Mouse (Mus musculus) ES-Bruce4 (cell line): ENCODE results near the gene Dnajc5. TPM values are rescaled to one million over a fixed set of nuclear protein-coding genes. Genes with fewer than 3 reads are reported as not detected.

Experiments used
- H3K27ac ChIP-seq: 2 replicates; pipeline ENCODE4 v1.5.1; 2012; ENCODE audit warnings: low read length, inconsistent platforms; ENCODE audit not compliant: insufficient read depth
- H3K27me3 ChIP-seq: 2 replicates; pipeline ENCODE4 v1.6.1; 2012; ENCODE audit warnings: mild to moderate bottlenecking, low read length, inconsistent platforms; ENCODE audit not compliant: control insufficient read depth, poor library complexity, insufficient read depth, severe bottlenecking
- H3K36me3 ChIP-seq: 2 replicates; pipeline ENCODE4 v1.6.1; 2012; ENCODE audit warnings: inconsistent platforms, mild to moderate bottlenecking, low read length, moderate library complexity; ENCODE audit not compliant: control insufficient read depth, poor library complexity, insufficient read depth, severe bottlenecking
- H3K4me1 ChIP-seq: one replicate; pipeline ENCODE4 v1.8.1; 2011; ENCODE audit warnings: low read length; ENCODE audit not compliant: control insufficient read depth, insufficient read depth
- H3K4me3 ChIP-seq: 2 replicates; pipeline ENCODE4 v1.5.1; 2011; ENCODE audit warnings: low read depth, mild to moderate bottlenecking, low read length
- H3K9ac ChIP-seq: 2 replicates; pipeline ENCODE4 v1.6.1; 2012; ENCODE audit warnings: low read depth, mild to moderate bottlenecking, inconsistent platforms; ENCODE audit not compliant: poor library complexity, severe bottlenecking
- H3K9me3 ChIP-seq: replicated peaks from 2 replicates; pipeline ENCODE4 v1.6.1; 2012; ENCODE audit warnings: mild to moderate bottlenecking, low read length, inconsistent platforms; ENCODE audit not compliant: control insufficient read depth, poor library complexity, insufficient read depth, severe bottlenecking
- CTCF ChIP-seq: IDR thresholded peaks from one replicate; pipeline ENCODE4 v1.8.1; 2011; ENCODE audit warnings: low read depth, low read length
- EP300 ChIP-seq: IDR thresholded peaks from 2 replicates; pipeline ENCODE4 v1.6.1; 2011; ENCODE audit warnings: low read depth, low read length; ENCODE audit not compliant: insufficient read depth
- POLR2A ChIP-seq: IDR thresholded peaks from one replicate; pipeline ENCODE4 v1.8.1; 2011; ENCODE audit warnings: low read length; ENCODE audit not compliant: insufficient read depth
- polyA plus RNA-seq: library from polyadenylated mRNA; stranded (reverse); fragments of >200 nt; gene quantifications from 2 replicates; pipeline ENCODE4 v1.2.4, GENCODE M21; 2011; ENCODE audit warnings: low read depth; ENCODE audit not compliant: missing spikeins, insufficient read depth, insufficient read length

Gene Dnajc5
- polyA plus RNA-seq, 1 experiment: 59.0 TPM

- Histone ChIP-seq H3K4me1 (no peaks in the 10 kb centered on the region), H3K9me3 (no peaks in the 10 kb centered on the region), H3K4me3 (peak overlapping the region; percentile 69), H3K27me3 (no peaks in the 10 kb centered on the region), H3K9ac (peak overlapping the region; percentile 82), H3K36me3 (no peaks in the 10 kb centered on the region), H3K27ac (peak overlapping the region; percentile 58)
- TF ChIP-seq EP300: peak; percentile 50; the same call in 1 of the 2 replicates
- peak; percentile 67 for TF ChIP-seq POLR2A
- no peak for TF ChIP-seq CTCF
Measured at GRCm38 (mm10) chr2:181600828-181601750, 80.8 kb downstream of the Dnajc5 start.

DNA sequence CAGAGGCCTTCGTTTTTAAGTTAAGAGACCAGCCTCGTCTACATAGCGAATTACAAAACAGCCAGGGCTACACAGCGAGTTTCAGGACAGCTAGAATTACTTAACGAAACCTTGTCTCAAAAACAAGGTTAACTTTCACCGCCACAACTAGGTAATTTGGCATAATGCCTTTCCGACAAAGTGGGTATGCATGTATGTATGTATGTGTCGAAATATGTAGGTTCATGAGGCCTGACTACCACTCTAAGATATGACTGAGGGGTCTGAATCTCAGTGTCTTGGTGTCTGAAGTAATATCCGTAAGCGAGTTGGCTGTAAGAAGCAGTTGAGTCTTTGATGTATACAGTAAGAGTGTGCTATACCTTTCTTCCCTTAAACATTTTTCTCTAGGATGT is 81.5 kb downstream of the Dnajc5 start:
- H3K27me3 ChIP-seq: no peaks in the 10 kb centered on the region
- H3K9me3 ChIP-seq: no peaks in the 10 kb centered on the region
- H3K9ac ChIP-seq: peak overlapping the region; percentile 82
- H3K27ac ChIP-seq: no peak overlapping the region
- H3K36me3 ChIP-seq: no peaks in the 10 kb centered on the region
- TF ChIP-seq EP300: no peak
- no peak for TF ChIP-seq CTCF
- no peak for TF ChIP-seq POLR2A
- H3K4me1 ChIP-seq: no peaks in the 10 kb centered on the region
- H3K4me3 ChIP-seq: peak overlapping the region; percentile 69

DNA sequence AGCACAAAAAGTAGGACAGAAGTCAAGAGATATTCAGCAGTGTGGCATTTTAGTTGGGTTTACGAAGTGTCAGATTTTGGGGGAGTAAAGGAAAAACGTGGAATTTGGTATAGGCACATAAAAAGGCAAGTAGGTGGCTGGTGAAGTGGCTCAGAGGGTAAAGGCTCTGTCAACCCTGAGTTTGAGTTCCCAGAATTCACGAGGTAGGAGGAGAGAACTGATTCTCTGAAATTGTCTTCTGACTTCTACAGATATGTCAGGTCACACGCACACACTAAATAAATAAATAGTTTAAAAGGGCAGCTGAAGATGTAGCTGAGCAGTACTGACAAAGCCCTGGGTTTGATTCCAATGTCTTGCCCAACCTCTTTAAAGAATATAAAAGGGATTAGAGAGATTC is 82.1 kb downstream of the Dnajc5 start:
- no peaks in the 10 kb centered on the region for H3K27me3 ChIP-seq
- no peaks in the 10 kb centered on the region for H3K4me1 ChIP-seq
- TF ChIP-seq EP300 (no peak), POLR2A (no peak), CTCF (no peak)
- no peak overlapping the region for H3K27ac ChIP-seq
- no peaks in the 10 kb centered on the region for H3K36me3 ChIP-seq
- H3K4me3 ChIP-seq: no peak overlapping the region
- H3K9me3 ChIP-seq: no peaks in the 10 kb centered on the region
- H3K9ac ChIP-seq: no peak overlapping the region

Other genes with a start within 250 kb of the Dnajc5 start
- gene Gmeb2, start 232.4 kb upstream of the Dnajc5 start, polyA plus RNA-seq: 16.4 and 16.7 TPM in 2 replicates
- 1.2 and 1.8 TPM in 2 replicates for gene Stmn3, start 206.0 kb upstream of the Dnajc5 start, polyA plus RNA-seq
- gene Rtel1, start 200.7 kb upstream of the Dnajc5 start, polyA plus RNA-seq: 49.0 and 54.2 TPM in 2 replicates
- 11.5 and 13.5 TPM in 2 replicates for gene Zgpat, start 155.6 kb upstream of the Dnajc5 start, polyA plus RNA-seq
- gene Arfrp1, start 155.1 kb upstream of the Dnajc5 start, polyA plus RNA-seq: 29.1 and 35.4 TPM in 2 replicates
- gene Lime1, start 140.4 kb upstream of the Dnajc5 start, polyA plus RNA-seq: 3.9 and 6.3 TPM in 2 replicates
- gene Zbtb46, start 61.1 kb upstream of the Dnajc5 start, polyA plus RNA-seq: 4.3 and 5.4 TPM in 2 replicates
- gene Abhd16b, start 27.3 kb upstream of the Dnajc5 start, polyA plus RNA-seq: not detected in 2 replicates
- 144 and 145 TPM in 2 replicates for gene Tpd52l2, start 23.3 kb upstream of the Dnajc5 start, polyA plus RNA-seq
- 37.1 and 37.5 TPM in 2 replicates for gene Uckl1, start 64.4 kb downstream of the Dnajc5 start, polyA plus RNA-seq
- gene Prpf6, start 71.4 kb downstream of the Dnajc5 start, polyA plus RNA-seq: 80.1 and 80.4 TPM in 2 replicates
- gene Zfp512b, start 72.3 kb downstream of the Dnajc5 start, polyA plus RNA-seq: 14.6 and 14.7 TPM in 2 replicates
- 12.5 and 14.7 TPM in 2 replicates for gene Samd10, start 78.7 kb downstream of the Dnajc5 start, polyA plus RNA-seq
- 1.2 and 1.6 TPM in 2 replicates for gene Gm29797, start 136.5 kb downstream of the Dnajc5 start, polyA plus RNA-seq
- gene Sox18, start 151.2 kb downstream of the Dnajc5 start, polyA plus RNA-seq: 0.49 and 0.68 TPM in 2 replicates
- 13.0 and 15.3 TPM in 2 replicates for gene Tcea2, start 159.8 kb downstream of the Dnajc5 start, polyA plus RNA-seq
- 36.3 and 46.5 TPM in 2 replicates for gene Rgs19, start 173.5 kb downstream of the Dnajc5 start, polyA plus RNA-seq
- gene Lkaaear1, start 178.0 kb downstream of the Dnajc5 start, polyA plus RNA-seq: not detected in 2 replicates
- gene Oprl1, start 194.5 kb downstream of the Dnajc5 start, polyA plus RNA-seq: 0.78 and 1.2 TPM in 2 replicates
- 0.13 TPM in 1 of 2 replicates, not detected in the other for gene Myt1, start 242.8 kb downstream of the Dnajc5 start, polyA plus RNA-seq